Mouse (Mus musculus) liver, adult 2 months (tissue): ENCODE results near the gene Ptgs1.

Source experiments
- CTCF ChIP-seq: fragments of 200-500 bp; IDR thresholded peaks from 2 replicates; pipeline ENCODE4 v1.5.1; 2011; ENCODE audit warnings: low read depth, low read length, control low read depth
- POLR2A ChIP-seq: fragments of 200-500 bp; IDR thresholded peaks from 2 replicates; pipeline ENCODE4 v1.6.1; 2011; ENCODE audit warnings: low read length, control low read depth; ENCODE audit not compliant: insufficient read depth; ENCODE audit errors: extremely low read depth

DNA sequence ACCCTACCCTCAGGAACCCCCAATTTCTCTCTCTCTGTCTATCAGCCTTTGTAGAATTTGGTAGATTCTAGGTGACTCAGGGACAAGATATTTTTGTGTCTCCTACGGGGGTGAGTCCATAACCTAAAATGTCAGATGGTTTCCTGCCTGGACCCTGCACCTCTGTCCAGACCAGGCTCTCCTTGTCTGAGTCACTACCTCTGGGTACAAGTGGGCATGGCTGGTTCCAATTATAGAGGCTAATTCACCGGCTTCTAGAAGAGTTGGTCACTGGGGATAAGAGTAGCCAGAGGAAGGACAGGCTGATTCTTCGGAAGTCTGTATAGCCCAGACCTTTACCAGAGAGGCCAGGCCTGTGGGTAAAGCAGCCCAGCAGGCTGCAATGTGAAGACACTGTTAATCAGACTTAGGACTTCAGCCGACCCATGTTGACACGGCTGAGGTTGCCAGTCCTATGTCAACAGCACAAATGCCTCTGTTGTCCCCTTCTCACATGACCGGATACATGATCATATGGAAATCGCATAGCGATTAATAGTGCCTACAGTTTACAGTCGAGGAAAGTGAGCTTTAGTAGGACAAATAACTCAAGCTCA is 13.2 kb downstream of the Ptgs1 start:
- TF ChIP-seq POLR2A (no peak), CTCF (no peak)
